Mouse (Mus musculus): Measurements from ENCODE around the gene Lrrc2.

GRCm38 (mm10) chr9:110999856-111000255 lies 48.5 kb downstream of the Lrrc2 start:
- TF ChIP-seq CTCF (IDR thresholded peaks at IDR 0.05; ENCODE audit: low read depth, low read length) (no peak), POLR2A (IDR thresholded peaks at IDR 0.05; ENCODE audit: insufficient read depth, low read length) (no peak), EP300 (IDR thresholded peaks at IDR 0.05; ENCODE audit: insufficient read depth, low read depth, low read length) (no peak)
